Mouse (Mus musculus) gastrocnemius, adult 2 months (tissue): ENCODE data around the gene Camta1. TPM values are rescaled to one million over a fixed set of nuclear protein-coding genes. Genes with fewer than 3 reads are reported as not detected.

ENCODE experiments used
- DNase-seq: peaks from one replicate; pipeline ENCODE4 v3.0.0; 2022
- H3K27ac ChIP-seq: fragments of 200-600 bp; 2 replicates; pipeline ENCODE4 v1.8.1; 2022; ENCODE audit warnings: mild to moderate bottlenecking
- H3K4me3 ChIP-seq: fragments of 200-600 bp; 2 replicates; pipeline ENCODE4 v1.8.1; 2022; ENCODE audit warnings: mild to moderate bottlenecking, moderate library complexity
- CTCF ChIP-seq: fragments of 200-600 bp; IDR thresholded peaks from 2 replicates; pipeline ENCODE4 v1.8.1; 2022; ENCODE audit warnings: antibody characterized with exemption, mild to moderate bottlenecking, moderate library complexity
- intact Hi-C: fragments of 180-260 bp; cut with DNase I; formaldehyde crosslinking; loops from one replicate; pipeline ENCODE4 v1.15.1; 2025
- total RNA-seq, 2 experiments: library from RNA; stranded (reverse); gene quantifications; 2 replicates each; pipeline ENCODE4 v1.2.3; 2021

The Camta1 gene
- total RNA-seq, 2 experiments from 2014 or later = 95.9 to 126 TPM

GRCm38 (mm10) chr4:151630231-151630630 lies 231.4 kb downstream of the Camta1 start:
- TF ChIP-seq CTCF = no peak
- H3K4me3 ChIP-seq = no peak overlapping the region
- intact Hi-C loops = no loop called here
- H3K27ac ChIP-seq = no peak overlapping the region
- no peak for DNase-seq

- TF ChIP-seq CTCF = no peak
- intact Hi-C loops = no loop called here
- no peak for DNase-seq
- H3K27ac ChIP-seq = no peak overlapping the region
- no peak overlapping the region for H3K4me3 ChIP-seq
Measured at GRCm38 (mm10) chr4:151619541-151620016, 242.1 kb downstream of the Camta1 start.

DNA sequence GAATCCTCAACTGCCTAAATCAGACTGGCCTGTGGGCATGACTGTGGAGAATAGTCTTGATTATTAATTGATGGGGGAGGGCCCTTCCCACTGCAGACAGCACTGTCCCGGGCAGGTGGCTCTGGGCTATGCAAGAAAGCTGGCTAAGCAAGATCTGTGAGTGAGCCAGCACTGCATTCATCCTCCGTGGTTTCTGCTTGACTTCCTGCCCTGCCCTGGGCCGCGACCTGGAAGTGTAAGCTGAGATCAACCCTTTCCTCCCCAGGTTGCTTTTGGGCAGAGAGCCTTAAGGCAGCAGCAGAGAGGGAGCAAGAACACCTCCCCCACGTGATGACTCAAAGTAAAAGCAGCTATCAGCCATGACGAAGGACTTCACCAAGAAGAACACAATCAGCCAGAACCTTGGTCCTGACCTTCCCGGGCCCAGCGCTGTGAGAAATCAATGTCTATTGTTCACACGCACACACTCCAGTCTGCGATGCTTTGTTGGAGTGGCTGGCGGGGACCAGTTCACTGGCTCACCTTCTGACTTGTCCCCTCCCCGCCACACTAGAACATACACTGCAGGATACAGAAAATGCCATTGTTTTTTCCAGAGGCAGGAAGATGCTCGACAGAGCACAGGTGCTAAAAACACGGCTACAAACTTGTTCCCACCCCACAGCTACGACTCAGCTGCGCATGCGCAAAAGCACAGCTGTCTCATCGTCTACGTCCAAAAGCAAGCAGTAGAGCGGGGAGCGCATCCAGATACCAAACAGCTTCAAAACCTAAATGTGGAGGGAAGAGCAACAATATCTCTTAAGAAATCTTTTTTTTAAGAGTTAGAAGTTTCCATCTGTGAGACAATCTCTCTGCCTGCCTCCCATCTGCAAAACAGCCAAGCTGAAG lies 243.0 kb downstream of the Camta1 start:
- TF ChIP-seq CTCF = no peak
- intact Hi-C loops = no loop called here

GRCm38 (mm10) chr4:151611621-151612020 lies 250.1 kb downstream of the Camta1 start:
- TF ChIP-seq CTCF = no peak
- intact Hi-C loops = no loop called here
- H3K4me3 ChIP-seq = no peak overlapping the region
- no peak for DNase-seq
- no peak overlapping the region for H3K27ac ChIP-seq

More for the DNA sequence above, 243.0 kb downstream of the Camta1 start:
- Histone ChIP-seq H3K27ac (no peak overlapping the region), H3K4me3 (no peak overlapping the region)
- DNase-seq = no peak

DNA sequence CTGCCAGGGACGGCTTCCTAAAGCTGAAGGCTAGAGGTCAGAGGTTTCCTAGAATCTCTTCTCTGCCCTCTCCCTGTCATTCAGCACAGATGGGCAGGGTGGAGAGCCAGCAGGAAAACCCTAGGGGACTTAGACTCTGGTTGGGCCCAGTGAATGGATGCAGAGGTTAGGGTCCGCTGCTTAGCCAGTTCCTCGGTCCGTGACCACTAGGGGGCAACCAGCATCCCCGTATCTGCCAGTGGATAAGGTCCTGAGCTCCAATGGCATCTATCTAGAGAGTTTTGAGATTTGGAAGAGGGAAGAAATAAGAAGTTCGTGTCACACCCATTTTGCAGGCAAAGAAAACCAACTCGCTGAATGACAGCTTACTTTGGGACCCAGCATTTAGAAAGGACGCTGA lies 251.4 kb downstream of the Camta1 start:
- peak; percentile 81 for TF ChIP-seq CTCF
- DNase-seq = peak; percentile 69
- H3K4me3 ChIP-seq = no peak overlapping the region
- no peak overlapping the region for H3K27ac ChIP-seq
- intact Hi-C loops = loop anchor here (1.0 kb wide), 1 partner anchor 244 kb away; no protein-coding TSS in a partner anchor

DNA sequence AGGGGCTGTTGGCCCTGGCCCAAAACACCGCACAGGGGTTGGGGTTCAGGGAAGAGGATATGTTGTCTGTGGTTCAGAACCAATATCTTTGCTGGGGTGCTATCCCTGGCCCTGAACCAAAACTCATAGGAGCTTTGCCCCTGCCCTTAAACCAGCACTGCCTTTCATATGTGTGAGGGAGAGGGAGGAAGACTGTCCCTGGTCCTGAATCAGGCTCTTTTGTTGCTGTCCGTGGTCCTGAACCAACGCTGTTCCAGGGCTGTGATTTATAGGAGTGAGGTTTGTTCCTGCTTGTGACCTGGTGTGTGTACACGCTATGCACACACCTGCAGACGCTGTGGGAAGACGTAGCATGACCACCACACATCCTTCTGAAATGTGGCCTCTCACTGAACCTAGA lies 256.8 kb downstream of the Camta1 start:
- Histone ChIP-seq H3K4me3 (no peak overlapping the region), H3K27ac (no peak overlapping the region)
- TF ChIP-seq CTCF = no peak
- intact Hi-C loops = loop anchor here (10.0 kb wide), 1 partner anchor 120 kb away; no protein-coding TSS in a partner anchor
- DNase-seq = peak; percentile 61

DNA sequence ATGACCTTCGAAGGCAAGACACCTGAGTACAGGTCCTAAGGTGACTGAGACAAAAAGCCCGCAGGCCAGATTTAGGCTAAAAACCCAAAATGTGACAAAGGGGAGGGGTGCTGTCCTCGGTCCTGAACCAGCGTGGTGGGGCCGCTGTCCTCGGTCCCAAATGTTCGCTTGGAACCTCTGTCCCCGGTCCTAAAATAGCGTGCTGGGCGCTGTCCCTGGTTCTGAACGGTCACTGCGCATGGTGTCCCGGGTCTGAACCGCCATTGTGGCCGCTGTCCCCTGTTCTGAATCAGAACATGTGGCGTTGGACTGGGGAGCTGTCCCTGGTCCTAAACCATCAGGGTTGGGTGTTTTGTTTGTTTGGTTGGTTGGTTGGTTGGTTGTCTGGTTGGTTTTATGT lies 257.2 kb downstream of the Camta1 start:
- Histone ChIP-seq H3K4me3 (no peak overlapping the region), H3K27ac (no peak overlapping the region)
- no peak for TF ChIP-seq CTCF
- intact Hi-C loops = loop anchor here (10.0 kb wide), 1 partner anchor 120 kb away; no protein-coding TSS in a partner anchor
- DNase-seq = peak; percentile 86

DNA sequence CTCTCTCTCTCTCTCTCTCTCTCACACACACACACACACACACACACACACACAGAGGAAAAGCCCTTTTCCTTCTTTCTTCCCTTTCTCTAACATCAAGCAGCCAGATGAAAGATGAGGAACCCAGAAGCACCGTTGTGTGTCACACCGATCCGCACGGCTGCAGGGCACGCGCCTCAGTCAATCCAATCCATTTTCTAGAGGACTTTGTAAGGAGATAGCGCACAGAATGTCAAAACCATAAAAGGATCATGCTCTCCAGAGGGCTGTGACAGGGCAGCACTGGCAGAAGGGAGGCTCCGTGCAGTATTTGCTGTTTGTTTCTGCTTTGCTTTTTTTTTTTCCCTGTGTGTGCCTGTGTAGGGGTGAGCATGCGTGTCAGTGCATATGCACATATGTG lies 258.1 kb downstream of the Camta1 start:
- Histone ChIP-seq H3K4me3 (no peak overlapping the region), H3K27ac (no peak overlapping the region)
- intact Hi-C loops = loop anchor here (10.0 kb wide), 1 partner anchor 119 kb away; no protein-coding TSS in a partner anchor
- no peak for DNase-seq
- no peak for TF ChIP-seq CTCF

DNA sequence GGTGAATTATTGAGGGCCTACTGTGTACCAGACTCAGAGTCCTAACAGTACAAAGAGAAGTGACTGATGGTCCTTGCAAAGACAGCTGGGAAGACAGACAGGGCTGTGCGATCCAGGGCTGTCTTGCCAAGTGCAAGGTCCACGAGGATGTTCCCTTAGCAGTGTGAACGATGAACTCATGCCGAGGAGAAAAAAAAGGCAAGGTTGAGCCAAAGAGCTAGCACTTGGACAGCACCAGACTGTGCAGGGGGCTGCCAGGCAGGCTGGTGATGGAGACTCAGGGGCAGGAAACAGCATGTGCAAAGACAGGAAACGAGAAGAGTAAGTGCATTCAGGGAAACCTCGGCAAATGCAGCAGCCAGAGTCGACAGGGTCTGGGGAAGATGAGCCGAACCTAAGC lies 266.6 kb downstream of the Camta1 start:
- TF ChIP-seq CTCF = no peak
- Histone ChIP-seq H3K4me3 (no peak overlapping the region), H3K27ac (no peak overlapping the region)
- intact Hi-C loops = loop anchor here (10.0 kb wide), 1 partner anchor 400 kb away; no protein-coding TSS in a partner anchor
- DNase-seq = no peak

GRCm38 (mm10) chr4:151593042-151593441 lies 268.6 kb downstream of the Camta1 start:
- TF ChIP-seq CTCF = no peak
- intact Hi-C loops = loop anchor here (10.0 kb wide), 1 partner anchor 398 kb away; no protein-coding TSS in a partner anchor

DNA sequence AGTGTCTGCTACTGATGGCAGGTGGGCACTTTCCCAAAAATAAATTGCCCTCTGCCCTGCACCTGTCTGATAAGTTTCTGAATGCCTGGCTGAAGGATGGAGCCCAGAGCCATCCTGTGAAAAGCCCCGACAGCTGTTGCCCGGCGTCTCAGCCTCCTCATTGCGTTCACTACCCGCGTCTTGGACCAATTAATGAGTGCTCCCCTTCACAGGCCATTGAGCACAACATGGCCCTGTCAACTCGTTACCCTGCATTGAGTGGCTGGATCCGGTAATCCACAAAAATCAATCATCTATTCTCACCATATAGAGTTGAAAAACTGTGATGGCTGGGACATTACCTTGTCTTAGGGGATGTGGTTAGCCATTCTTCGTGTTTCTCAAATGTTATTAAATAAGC lies 275.6 kb downstream of the Camta1 start:
- intact Hi-C loops = no loop called here
- DNase-seq = no peak
- TF ChIP-seq CTCF = no peak
- no peak overlapping the region for H3K27ac ChIP-seq
- H3K4me3 ChIP-seq = no peak overlapping the region

More at GRCm38 (mm10) chr4:151593042-151593441, 268.6 kb downstream of the Camta1 start:
- DNase-seq = no peak
- H3K27ac ChIP-seq = no peak overlapping the region
- no peak overlapping the region for H3K4me3 ChIP-seq

GRCm38 (mm10) chr4:151577961-151578360 lies 283.7 kb downstream of the Camta1 start:
- Histone ChIP-seq H3K27ac (no peak overlapping the region), H3K4me3 (no peak overlapping the region)
- intact Hi-C loops = no loop called here
- no peak for TF ChIP-seq CTCF
- no peak for DNase-seq

DNA sequence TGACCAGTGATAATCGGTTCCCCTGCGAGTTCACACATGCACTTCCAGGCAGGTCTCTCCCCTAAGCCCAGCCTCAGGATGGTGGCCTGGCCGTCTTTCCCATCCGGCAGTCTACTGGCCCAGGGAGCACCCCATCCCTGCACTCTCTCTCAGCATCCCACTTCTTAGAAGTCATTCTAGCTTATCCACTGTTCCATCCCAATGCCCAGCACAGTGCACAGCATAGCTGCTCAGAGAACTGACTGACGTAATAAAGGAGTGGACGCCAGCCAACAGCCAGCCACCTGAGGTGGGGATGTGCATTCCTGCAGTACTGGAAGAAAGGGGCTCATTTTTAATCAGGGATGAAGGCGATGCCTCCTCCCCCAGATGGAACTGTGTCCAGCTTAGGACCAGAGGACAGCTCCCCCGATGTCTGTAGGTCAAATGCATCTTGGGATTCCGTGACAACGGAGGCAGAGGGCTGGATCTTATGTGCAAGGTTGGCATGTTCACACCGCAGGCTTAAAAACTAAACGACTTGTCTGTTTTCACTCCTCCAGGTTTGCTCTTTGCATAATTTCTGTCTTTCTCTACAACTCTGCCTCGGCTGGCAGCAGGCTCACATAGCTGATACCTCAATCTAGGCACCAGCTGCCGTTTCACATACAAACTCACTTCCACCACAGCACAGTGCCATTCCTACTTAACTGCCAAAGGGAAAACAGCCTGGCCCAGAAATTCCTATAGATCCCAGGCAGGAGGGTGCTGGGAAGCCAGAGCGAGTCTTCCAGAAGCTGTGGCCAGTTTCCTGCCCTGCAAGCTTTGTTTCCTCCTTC lies 285.2 kb downstream of the Camta1 start:
- DNase-seq = no peak
- Histone ChIP-seq H3K27ac (no peak overlapping the region), H3K4me3 (no peak overlapping the region)
- intact Hi-C loops = no loop called here
- no peak for TF ChIP-seq CTCF
